Mouse (Mus musculus): ENCODE measurements around the gene Fam160a1.

Fam160a1 gene

DNA sequence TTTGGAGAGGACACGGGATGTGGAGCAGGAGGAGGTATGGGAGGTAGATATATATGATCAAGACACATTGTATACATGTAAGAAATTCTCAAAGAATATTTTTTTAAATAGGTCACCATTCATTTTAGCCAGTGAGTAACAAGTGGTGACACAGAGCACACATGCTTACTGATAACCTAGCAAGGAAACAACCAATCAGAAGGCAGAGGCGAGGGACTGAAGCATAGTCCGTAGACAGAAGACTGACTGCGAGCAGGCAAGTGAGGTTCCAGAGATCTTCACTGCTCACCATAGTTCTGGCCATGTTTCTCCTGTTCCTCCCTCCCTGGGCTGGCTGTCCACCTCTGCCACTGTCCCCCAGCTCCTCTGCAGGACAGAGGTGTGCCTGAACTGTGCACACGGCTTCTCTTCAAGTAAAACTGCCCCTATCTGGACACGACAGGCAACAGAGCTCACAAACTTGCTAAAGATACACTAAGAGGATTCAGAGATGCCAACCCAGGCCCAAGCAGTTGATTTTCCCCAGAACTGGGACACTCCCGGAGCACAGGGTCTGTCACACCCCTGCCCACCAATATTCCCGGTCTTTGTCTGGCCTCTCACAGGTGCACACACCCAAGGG, 137.7 kb downstream of the Fam160a1 start:
- CTCF ChIA-PET = no interaction called here

DNA sequence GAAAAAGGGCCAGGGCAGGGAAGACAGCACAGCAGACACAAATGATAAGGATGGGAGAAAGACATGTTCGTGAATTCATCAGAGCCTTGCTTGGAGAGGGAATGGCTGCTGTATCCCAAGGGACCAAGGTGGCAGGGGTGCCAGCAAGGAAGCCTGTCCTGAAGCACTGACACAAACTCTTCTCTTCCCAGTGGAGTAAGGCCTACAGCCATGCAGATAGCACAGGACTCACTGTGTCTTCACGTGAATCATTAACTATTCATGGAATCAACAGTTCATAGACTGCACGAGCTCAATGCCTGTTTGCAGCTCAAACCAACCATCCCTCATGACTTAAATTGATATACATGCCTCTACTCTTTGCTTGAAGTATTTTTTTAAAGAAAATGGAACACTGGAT, 139.1 kb downstream of the Fam160a1 start:
- CTCF ChIA-PET = no interaction called here

DNA sequence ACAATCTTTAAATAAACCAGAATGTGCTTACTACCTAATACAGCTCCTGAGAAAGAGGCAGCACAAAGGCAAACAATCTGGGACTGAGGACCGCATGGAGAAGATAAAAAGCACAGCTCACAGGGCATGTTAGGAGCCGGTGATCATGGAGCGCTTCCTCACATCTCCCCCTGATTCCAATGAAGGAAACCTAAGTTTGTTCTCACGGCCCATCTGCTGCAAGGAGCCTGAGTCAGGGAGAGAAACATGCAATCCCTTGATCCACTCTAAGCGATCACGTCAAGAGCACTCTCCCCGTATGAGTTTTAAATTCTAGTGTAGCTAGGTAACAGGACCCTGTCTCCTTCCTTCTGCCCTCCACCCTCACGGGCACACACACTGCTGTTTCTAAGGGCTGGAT, 140.0 kb downstream of the Fam160a1 start:
- CTCF ChIA-PET = no interaction called here

DNA sequence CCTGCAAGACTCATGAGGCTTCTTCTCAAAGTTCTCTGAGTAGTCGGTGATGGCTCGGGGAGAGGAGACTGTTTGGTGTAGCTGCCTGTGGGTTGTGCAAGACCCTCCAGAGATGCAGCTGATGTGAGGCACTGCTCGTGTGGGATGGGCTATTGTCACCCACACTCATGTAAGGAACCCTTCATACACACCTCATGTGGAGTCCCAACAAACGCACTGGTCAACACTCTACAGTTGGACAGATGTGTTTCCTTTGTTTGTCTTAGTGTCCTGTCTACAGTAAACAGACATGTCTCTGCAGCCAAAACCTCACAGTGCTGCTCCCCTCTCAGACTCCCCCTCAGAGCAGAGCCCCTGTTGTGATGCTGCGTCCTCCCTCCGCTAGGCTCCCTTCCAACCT, 147.2 kb downstream of the Fam160a1 start:
- CTCF ChIA-PET = no interaction called here

GRCm38 (mm10) chr3:85667683-85668082, 149.4 kb downstream of the Fam160a1 start:
- CTCF ChIA-PET = no interaction called here

DNA sequence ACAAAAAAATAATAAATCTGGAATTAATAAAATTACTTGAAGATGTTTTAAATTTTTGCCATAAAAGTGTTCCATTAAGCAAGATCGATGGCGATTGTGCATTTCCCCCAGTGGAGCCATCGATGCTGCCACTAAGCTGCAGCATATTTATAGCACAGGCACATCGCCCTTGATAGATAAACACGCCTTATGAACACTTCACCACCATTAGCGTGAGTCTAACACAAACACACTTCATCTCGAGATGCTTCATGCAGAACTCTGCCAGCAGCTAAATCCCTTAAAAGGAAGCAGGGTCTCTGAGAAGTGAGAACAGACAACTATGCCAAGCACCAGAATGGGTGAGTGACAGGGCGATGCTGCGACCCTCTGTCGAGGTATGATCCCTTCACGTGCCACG, 150.4 kb downstream of the Fam160a1 start:
- CTCF ChIA-PET = no interaction called here

- CTCF ChIA-PET = no interaction called here
Observed at GRCm38 (mm10) chr3:85666166-85666565, 150.9 kb downstream of the Fam160a1 start.

GRCm38 (mm10) chr3:85664591-85665171, 152.4 kb downstream of the Fam160a1 start:
- CTCF ChIA-PET = no interaction called here

DNA sequence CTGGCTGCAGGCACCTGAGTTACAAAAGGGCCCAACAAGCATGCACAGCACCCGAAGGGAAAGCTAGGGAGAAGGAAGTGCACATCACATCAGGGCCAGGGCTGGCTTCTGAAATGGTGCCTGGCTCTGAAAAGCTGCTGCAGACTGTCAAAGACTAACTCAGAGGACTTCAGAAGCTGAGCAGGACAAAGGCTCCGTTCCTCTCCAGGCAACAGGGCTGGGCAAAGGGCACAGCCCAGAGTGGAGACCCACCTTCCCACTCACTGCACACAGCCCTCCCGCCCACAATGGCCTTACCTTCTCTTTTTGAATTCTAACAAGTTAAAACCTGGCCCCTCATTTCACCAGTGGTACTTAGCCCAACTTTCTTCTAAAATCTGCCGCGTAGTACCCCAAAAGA, 153.3 kb downstream of the Fam160a1 start:
- CTCF ChIA-PET = no interaction called here

DNA sequence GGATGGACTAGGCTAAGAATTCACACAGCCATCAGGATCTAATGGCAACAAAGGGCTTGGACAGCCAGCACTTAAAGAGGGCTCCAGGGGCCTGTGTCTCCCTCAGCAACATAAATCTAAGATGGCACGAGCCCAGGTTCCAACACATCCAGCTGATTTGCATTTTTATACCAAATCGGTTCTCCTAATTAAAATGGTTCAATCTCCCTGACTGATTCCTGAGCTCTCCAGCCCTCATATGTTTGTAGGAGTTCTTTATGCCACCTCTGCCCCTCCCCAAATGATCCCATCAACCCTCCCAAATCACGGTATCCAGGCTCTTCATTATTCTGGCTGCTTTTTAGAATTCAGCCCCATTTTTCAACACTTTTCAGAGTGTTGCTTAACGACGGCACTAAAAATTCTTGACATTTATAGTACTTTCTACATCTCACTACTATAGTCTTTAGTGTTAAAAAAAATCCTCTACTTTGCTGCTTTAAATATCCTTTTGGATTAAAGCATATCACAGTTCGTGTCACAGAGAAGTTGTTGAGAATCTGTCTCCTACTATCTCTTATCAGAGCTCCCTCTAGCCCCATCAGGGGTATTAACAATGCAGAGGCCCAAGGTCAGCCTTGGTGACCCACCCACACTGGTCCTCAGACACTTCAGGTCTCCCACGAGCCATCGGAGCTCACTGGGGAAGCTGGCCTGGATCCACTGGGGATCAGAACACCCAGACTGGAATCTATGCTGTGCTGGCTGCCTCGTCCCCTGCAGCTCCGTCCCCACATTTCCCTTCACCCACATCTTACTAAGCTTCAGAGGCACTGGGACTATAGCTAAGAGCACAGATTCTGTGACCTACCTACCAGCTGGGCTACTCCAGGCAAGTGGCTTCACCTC, 154.9 kb downstream of the Fam160a1 start:
- CTCF ChIA-PET = no interaction called here

GRCm38 (mm10) chr3:85659681-85660080, 157.4 kb downstream of the Fam160a1 start:
- CTCF ChIA-PET = no interaction called here

DNA sequence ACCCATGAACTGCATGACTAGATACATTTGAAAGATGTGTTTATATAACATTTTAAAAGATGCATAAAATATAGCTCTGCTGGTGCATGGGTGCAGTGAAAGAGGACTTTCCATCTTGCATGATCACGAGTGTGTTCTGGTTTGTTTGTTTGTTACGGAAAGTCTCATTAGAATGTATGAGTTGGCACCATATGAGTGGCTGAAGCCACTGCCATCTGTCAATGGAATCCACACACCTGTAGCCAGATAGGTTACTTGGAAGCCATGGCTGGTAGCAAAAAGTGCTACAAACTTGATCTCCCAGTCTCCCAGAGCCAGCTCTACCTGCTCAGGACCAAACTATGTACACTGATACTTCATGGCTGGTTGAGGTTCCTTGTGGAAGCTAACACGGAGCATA, 161.6 kb downstream of the Fam160a1 start:
- CTCF ChIA-PET = no interaction called here

- CTCF ChIA-PET = no interaction called here
Observed at GRCm38 (mm10) chr3:85652727-85653665, 164.1 kb downstream of the Fam160a1 start.

GRCm38 (mm10) chr3:85649176-85649575, 167.9 kb downstream of the Fam160a1 start:
- CTCF ChIA-PET = no interaction called here

GRCm38 (mm10) chr3:85645517-85646004, 171.5 kb downstream of the Fam160a1 start:
- CTCF ChIA-PET = no interaction called here

GRCm38 (mm10) chr3:85644814-85645213, 172.3 kb downstream of the Fam160a1 start:
- CTCF ChIA-PET = no interaction called here

GRCm38 (mm10) chr3:85641751-85642150, 175.3 kb downstream of the Fam160a1 start:
- CTCF ChIA-PET = no interaction called here

GRCm38 (mm10) chr3:85636716-85637447, 180.2 kb downstream of the Fam160a1 start:
- CTCF ChIA-PET = no interaction called here

DNA sequence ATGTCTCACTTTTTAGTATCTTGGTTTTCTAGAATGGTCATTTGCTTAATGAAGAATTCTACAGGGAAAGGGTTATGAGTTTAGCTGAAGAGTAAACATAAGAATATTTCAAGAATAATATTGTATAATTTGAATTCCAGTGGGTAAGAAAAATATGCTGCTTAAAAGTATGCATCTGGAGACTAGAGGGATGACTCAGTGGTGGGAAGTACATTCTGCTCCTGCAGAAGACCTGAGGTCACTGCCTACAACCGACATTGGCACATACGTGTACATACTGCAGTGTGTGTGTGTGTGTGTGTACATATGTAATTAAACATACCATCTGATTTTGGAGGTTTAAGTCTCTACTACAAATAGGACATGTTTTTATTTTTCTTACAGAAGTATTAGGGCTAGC, 181.5 kb downstream of the Fam160a1 start:
- CTCF ChIA-PET = no interaction called here

- CTCF ChIA-PET = no interaction called here
Observed at GRCm38 (mm10) chr3:85635126-85635419, 182.0 kb downstream of the Fam160a1 start.

DNA sequence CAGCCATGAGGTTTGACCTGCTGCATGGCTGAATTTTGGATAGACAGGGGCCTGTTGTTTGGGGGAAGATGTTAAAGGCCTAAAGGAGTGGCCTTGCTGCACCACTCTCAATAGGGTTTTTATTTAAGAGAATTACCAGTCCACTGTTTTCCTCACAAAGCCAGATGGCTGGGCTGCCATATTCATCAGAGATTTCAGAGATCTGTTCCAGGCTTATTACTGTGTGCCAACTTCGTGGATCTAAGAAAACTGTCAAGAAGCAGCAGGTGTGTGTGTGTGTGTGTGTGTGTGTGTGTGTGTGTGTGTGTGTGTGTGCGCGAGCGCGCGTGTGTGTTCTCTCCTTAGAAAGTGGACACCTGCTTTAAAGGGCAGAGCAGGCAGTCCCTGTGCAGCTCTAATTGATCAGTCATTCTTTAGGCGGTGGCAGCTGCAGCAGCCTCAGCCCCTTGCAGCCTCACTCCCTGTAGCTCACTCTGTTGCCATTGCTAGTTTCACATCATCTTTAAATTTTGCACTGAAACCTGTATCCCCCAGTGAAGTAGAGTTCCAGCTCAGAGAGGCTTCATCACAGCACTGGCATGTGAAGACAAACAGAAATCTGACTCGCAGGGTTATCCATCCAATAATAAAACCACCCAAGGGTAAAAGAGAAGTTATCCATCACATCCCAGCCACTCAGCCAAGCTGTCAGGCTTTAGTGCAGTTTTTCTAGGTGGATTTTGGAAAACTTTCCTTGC, 182.5 kb downstream of the Fam160a1 start:
- CTCF ChIA-PET = no interaction called here

Measured in spleen, embryonic (tissue).